Mouse (Mus musculus) layer of hippocampus, postnatal 10 days (tissue): Measurements from ENCODE around the gene Krt6a. TPM values are rescaled to one million over a fixed set of nuclear protein-coding genes. Genes with fewer than 3 reads are reported as not detected.
"Not testable (repeated sequence)": the region's sequence is repeated elsewhere in the genome, so short reads cannot be mapped to it uniquely, and the experiment has no call there.

Experiments
- DNase-seq, 2 experiments: peaks; one replicate each; pipeline ENCODE4 v3.0.0; 2021; ENCODE audit warnings: low spot score in 2 of 2
- long read RNA-seq: library from polyadenylated mRNA; stranded (forward); transcript quantifications from one replicate; pipeline ENCODE4 v2.0.0, GENCODE M21; 2023
- total RNA-seq, 2 experiments: library from RNA; stranded (reverse); gene quantifications; 2 replicates each; pipeline ENCODE4 v1.2.3; 2021

Krt6a gene
- not detected for total RNA-seq
- long read RNA-seq, result 0 reads

DNA sequence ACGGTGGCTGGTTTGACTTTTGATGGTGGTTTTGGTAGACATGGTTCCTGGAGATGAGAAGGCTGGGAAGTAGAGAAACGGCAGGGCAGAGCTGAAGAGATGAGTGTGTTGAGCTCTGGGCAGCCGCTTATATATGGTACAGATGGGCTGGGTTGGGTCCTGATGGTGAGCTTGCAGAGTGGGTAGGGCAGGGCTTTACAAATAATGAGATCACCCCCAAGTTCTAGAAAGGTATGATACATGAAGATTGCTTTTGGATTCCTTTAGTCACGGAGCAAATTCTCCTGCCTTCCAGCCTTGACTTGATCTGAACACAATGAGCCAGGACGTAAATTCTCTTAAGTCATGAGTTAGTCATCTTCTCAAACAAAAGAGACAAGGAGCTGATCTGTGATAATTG lies at the start of gene Krt6a:
TSS of gene Krt6a (minus strand) at position 101 of the 400 bp plus-strand sequence.
- no peak for DNase-seq

DNA sequence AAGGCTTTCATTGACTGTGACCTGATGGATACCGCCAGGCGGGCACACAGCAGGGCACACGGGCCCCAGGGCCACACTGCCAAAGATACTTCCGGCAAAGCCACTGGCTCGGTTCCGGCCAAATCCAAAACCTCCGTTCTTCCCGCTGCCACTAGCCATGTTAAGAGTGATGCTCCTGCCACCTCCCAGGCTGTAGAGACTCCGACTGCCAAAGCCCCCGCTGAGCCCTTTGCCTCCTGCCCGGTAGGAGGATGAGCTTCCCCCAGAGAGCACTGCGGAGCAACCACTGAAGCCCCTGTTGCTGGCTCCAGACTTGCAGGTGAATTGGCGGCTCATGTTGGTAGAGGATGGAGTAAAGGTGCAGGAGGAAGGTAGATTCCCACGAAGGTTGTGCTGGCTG lies 48.6 kb upstream of the Krt6a start, which contains the start of gene Krt71:
TSS of gene Krt71 (minus strand) at position 399 of the 400 bp plus-strand sequence.
- no peak for DNase-seq

DNA sequence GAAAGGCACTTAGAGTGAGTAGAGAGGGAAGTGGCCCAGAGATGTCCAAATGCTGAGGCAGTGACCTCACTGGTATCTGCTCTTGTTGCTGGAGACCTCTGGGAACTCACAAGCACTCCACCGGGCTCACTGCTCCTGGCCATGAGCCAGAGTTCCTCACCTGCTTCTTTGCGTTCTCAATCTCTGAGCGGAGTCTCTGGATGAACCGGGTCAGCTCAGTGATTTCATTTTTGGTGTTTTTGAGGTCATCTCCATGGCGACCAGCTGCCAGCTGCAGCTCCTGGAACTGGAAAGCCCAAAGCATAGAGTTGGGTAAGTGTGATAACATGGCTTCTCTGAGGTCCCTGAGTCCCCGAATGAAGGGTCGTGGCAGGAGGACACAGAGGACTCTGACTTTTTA lies 43.7 kb upstream of the Krt6a start:
- no peak for DNase-seq

DNA sequence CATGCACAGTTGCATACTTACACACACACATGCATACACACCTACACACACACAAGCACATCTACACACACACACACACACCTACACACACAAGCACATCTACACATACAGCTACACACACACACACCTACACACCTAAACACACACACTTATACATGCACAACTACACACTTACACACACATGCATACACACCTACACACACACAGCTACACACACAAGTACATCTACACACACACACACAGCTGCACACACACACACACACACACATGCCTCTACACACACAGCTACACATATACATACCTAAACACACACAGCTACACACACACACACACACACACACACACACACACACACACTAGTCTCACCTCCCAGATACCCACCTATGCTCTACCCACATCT lies 36.5 kb upstream of the Krt6a start:
- DNase-seq, result no peak

DNA sequence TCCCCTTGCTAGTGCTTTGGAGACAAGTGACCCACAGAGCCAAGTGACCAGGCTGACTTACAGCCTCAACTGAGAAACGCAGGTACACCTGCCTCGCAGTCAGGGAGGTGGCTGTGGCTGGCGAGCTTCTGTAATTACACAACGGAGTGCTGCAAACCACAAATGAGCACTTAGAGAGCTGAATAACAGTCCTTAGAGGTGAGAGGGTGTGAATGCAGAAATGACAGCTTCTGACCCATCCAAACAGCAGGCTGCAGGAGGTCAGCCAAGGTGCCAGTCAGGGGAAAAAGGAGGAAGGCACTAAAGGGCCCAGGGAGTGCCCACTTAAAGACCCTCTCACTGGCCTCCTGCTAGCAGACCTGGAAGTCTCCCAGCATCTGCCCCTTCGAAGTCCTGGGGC lies 30.6 kb upstream of the Krt6a start:
- DNase-seq, result no peak

DNA sequence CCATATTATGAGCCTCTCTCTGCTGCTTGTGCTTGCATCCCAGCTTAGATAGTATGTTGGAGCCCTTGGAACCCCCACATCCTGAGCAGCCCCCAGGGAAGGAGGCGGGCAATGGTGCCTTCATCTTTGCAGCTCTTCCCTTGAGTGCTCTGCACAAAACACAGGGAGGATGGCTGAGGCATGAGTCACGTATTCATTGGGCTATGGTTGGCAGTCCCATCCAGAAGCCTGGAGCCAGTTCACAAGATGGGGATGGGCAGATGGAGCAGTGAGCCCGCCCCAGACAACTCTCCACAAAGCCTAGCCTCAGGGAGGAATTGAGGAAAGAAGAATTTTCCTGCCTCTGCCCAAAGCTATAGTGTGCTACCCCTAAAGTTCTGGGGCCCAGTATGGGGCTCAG lies 21.7 kb upstream of the Krt6a start:
- no peak for DNase-seq

DNA sequence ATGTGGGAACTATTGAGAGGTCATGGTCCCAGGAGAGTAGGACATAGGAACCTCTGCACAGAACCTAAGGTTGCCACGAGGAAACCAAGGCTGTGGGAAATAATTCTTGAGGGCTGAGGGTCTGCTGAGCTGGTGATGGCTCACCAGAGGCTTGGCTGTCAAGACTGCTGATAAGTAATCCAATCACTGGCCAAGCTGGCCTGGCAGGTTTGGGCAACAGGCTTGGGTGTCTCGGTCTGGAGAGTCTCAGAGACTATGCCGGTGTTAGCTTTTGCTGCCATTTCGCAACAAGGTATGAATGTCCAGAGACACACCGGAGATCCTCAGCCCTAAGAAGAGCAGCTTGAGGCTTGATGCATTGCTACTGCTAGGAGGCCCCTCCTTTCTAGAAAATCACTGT lies 20.2 kb upstream of the Krt6a start:
- DNase-seq, result no peak

DNA sequence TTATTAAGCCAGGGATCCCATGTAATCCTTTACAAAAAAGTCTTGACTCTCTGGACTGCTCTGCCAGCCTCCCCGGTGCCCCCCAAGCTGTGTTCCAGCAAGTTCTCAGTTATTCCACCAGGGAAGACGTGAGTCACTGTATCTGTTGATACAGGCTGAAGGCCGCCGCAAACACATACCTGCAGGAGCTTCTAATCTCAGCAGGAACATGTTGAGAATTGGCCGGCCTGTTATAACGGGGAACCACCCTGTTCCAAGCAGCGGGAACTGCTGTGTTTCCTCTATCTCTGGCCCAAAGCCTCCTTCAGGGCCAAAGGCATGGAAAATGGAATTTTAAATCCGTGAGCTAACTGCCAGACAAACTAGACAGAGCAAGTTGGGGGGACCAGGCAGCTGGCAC lies 19.6 kb upstream of the Krt6a start:
- DNase-seq, result no peak

DNA sequence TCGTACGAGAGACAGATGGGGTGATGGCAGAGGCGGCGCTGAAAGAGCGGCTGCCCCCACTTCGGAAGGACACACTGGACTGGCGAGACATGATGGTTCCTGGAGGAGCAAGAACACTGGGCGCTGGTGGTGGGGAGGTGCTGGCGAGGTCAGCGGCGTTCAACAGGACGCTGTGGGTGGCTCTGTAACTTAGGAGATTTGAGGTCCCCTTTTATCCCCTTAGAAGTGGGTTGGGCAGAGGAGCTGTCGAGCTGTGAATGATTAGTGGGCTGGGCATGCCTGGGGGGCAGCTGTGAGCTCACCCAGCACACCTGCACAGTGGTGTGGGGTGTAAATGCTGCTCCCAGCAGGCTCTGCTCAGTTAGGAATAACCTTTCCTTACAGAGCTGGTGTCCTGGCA lies 18.6 kb upstream of the Krt6a start, which contains the start of gene Krt5:
TSS of gene Krt5 (minus strand) at position 179 of the 400 bp plus-strand sequence.
- DNase-seq, result no peak

DNA sequence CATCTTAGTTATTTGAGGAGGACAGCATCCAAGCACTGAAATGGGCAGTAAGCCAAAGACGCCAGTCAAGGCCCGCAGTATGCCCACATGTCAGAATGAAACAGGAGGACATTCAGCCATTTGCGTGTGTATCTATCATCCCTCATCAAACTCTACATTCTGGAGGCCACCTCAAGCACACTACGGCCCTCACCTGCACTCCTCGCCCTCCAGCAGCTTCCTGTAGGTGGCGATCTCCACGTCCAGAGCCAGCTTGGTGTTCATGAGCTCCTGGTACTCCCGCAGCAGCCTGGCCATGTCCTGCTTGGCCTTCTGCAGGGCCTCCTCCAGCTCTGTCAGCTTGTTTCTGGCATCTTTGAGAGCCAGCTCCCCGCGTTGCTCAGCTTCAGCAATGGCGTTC lies 14.6 kb upstream of the Krt6a start:
- no peak for DNase-seq

DNA sequence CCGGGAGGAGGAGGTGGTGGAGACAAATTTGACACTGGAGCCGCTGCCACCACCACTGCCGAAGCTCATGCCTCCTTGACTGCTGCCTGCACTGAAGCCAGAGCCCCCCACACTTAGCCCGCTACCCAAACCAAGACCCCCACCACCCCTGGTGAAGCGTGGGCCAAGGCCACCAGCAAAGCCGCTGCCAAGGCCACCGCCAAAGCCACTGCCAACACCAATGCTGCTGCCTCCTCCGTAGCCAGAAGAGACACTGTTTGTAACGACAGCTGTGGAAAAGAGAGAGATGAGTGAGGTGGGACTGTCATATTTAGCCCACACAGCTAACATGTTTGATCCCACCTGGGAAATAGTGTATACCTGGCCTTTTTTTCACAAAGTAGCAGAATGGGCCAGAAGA lies 13.3 kb upstream of the Krt6a start:
- no peak for DNase-seq

DNA sequence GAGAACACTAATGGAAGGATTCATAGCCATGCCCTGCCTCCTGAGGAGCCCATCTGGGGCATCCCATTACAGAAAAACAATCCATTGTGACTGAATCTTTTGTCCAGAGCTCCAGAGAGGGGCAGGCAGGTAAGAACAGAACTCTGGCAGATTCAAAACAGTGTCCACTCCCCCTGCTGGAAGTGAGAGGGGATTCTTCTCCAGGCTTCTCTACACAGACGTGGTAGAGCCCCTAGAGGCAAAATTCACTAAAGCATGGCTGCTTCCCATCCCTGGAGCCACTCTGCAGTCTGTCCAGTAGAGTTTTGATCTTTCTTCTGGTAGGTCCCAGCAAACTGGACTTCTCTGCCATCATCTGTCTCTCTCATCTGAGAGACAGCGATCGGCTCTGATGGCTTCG lies 10.0 kb upstream of the Krt6a start:
- no peak for DNase-seq

DNA sequence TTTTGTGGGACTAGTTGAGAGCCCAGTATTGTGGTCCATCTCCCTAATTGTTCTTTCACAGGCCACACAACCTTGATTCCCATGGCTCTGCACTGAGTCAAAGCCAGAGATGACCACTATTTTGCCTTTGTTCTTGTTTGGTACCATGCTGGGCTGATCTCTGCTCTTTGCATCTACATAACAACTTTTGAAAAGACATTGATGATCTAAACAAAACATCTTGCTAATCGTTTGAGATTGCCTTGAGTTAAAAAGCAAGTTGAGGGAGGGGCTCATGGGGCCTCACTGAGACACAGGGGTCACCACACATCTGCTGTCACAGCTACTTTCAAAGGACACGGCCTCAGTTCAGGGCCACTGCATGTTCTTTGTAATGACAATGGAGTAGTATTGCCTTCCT lies 8.3 kb upstream of the Krt6a start:
- no peak for DNase-seq

DNA sequence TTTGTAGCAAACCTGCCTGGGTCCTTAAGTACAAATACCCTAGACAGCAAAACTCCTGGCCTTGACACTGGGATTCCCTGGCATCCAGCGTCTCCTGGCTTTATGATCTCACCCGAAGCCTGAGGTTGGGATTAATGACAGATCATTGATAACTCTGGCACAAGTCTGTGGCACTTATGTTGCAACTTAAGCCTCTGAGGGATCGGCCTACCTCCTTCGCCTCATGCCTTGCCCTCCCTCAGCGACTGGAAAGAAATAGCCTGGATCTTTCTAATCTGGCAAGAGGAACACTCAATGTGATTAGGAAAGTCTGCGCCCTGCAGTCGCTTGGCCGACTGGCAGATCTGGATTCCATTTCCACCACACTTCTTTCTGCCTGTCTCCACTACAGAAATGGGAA lies 5.8 kb upstream of the Krt6a start:
- no peak for DNase-seq

DNA sequence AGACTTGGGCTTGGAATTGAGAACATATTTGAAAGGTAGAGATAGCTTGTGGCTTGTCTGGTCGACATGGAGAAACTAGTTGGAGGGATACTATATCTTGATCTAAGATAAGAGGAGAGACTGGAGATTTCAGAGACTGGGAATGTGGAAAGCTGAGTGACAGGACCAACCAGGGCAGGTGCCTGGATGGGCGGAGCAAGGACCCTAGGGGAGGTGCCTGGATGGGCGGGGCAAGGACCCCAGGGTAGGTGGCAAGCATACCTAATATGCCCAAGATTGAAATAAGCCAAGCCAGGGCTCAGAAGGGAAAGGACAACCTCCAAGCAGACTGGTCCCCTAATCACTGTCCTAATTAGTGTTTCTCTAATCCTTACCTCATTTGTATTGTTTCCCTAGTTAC lies 5.1 kb upstream of the Krt6a start:
- no peak for DNase-seq

DNA sequence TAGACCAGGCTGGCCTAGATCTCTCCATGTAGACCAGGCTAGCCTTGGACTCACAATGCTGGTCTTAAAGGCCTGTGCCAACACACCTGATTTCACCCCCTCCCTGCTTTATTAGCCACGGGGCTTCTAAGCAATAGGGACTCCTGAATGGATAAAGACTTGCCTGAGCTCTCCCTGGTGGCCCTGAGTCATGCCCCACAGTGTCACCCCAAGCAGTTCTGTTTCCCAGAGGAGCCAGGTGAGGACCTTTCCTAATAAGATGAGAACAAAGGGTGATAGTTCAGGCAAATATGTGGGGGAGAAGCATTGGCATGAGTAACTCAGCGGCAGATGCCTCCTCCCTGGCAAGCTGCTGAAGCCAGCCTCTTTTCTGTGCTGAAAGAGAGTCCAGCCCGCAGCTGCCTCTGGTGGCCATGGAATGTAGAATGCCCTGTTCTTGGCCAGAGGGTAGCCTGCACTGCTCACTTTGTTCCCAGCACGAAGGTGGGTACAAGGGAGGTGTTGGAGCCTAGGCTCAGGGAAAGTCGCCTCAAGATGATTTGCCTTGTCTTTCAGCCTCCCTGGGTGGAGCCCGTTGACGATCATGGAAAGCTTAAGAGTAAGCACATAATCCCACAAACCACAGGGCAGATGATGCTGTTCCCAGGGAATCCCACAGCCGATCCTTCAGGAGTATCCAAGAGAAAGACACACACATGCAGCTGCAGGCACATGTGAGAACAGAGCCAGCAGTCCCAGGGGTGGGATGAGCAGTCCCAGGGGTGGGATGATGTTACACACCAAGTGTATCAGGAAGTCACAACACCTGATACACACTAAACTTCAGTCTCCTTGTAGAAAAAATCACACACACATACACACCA lies 3.5 kb upstream of the Krt6a start:
- DNase-seq, result peak; percentile 35

DNA sequence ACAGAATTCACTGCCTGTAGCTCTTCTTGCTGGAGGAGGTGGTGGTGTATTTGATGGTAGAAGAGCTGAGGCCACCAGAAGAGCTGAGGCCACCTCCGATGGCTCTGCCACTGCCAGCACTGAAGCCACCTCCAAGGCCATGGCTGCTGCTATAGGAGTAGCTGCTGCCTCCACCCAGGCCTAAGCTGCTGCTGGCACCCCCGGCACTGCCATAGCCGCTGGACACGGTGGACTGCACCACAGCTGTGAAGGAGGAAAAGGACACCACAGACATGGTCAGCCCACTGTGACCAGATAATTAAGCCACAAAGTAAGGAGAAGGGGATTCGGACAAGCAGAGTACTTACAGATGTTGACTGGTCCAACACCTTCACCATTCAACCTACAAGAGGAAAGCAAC lies 3.6 kb downstream of the Krt6a start:
- DNase-seq, result not testable (repeated sequence)

DNA sequence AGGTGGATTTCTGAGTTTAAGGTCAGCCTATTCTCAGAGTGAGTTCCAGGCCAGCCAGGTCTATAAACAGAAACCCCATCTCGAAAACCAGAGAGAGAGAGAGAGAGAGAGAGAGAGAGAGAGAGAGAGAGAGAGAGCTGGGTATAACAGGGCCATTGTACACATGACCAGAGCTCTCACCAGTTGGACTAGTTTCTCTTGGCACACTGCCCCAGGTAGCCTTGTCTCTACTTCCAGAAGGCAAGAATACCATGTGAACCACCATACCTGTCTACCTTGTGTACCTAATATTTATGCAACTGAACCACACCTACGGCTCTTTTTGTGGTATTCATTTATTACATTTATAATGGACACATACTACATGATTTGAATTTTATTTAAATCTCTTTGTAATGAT lies 5.9 kb downstream of the Krt6a start:
- DNase-seq, result no peak

DNA sequence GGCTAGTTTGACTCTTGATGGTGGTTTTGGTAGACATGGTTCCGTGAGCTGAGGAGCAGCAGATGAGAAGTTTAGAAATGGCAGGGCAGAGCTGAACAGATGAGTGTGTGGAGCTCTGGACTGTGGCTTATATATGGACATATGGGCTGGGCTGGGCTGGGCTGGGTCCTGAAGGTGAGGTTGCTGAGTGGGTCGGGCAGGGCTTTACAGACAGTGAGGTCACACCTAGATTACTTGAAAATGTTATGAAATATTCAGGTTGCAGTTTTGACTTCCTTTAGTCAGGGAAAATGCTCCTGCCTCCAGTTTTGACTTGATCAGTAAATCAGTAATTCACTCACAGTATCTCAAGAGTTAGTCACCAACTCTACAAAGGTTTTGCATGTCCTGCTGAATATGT lies 13.9 kb downstream of the Krt6a start, which contains the start of gene Krt6b:
TSS of gene Krt6b (minus strand) at position 101 of the 400 bp plus-strand sequence.
- DNase-seq, result no peak

DNA sequence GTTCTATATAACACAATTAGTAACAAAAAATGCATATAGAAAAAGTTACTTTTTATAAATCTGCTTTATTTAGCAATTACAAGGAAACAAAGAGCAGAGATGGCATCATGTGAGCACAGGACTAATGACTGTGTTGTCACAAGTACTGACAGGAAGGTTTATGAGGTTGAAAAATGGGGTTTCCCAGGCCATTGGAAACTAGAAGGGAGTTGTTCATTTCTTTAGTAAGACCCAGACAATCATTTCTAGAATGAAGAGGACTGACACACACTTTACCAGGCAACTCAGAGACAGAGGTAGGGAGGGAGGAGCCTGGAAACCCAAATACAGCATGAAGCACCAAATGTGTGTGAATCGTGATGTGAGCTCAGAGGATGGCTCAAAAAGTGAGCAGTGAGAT lies 18.1 kb downstream of the Krt6a start:
- no peak for DNase-seq

DNA sequence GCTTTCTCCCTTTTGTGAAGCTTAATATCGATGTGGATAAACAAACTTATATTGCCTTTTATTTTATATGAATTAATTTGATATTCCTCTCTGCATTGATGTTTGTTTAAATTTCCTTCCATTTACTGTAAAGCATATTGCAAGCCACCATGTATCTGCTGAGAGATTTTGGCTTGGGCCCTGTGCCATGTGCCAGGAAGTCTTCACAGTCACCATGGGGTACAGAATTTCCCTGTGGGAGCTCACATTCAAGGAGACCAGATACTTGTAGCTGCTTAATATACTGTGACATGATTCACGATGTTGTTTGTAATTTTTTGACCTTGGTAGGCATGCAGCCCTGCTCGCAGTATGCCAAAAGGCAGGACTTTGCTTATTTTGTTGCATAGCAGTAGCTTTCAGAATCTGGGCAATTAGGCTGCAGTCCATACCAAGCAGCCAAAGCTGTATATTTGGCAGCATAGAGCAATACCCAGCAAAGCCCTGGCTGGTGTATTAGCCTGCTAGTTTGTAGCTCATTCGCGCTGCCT lies 41.3 kb downstream of the Krt6a start:
- DNase-seq, result no peak

DNA sequence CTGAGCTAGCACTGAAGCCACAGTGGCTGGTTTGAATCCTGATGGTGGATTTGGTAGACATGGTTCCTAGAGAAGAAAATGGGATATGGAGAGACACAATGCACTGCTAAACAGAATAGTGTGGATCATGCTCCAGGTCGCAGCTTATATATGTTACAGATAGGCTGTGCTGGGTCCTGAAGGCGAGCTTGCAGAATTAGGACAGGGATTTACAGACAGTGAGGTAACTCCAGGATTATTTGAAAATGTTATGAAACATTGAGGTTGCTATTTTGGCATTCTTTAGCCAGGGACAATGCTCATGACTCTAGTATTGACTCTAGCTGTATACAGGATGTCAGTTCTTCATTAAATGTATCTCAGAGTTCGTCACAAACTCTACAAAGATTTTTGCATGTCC lies 46.8 kb downstream of the Krt6a start, which contains the start of gene Gm5478:
TSS of gene Gm5478 (minus strand) at position 101 of the 400 bp plus-strand sequence.
- no peak for DNase-seq
